Mouse (Mus musculus) neural tube, embryonic 13.5 days (tissue): ENCODE measurements around the gene Gm9821. TPM values are rescaled to one million over a fixed set of nuclear protein-coding genes. Genes with fewer than 3 reads are reported as not detected.

Experiments
- ATAC-seq: fragments of 200-750 bp; cut with Nextera tagmentation; 2 replicates; pipeline ENCODE4 v1.8.0; 2017; ENCODE audit warnings: low read depth, mild to moderate bottlenecking, moderate TSS enrichment, moderate library complexity
- H3K27ac ChIP-seq: fragments of 300-500 bp; sonication (generic); replicated peaks from 2 replicates; pipeline ENCODE4 v1.5.1; 2015; ENCODE audit warnings: moderate library complexity, mild to moderate bottlenecking, inconsistent platforms
- H3K27me3 ChIP-seq: fragments of 300-500 bp; sonication (generic); 2 replicates; pipeline ENCODE4 v1.6.1; 2015; ENCODE audit warnings: mild to moderate bottlenecking, inconsistent platforms
- H3K36me3 ChIP-seq: fragments of 300-500 bp; sonication (generic); 2 replicates; pipeline ENCODE4 v1.6.1; 2015; ENCODE audit warnings: mild to moderate bottlenecking, inconsistent platforms
- H3K4me1 ChIP-seq: fragments of 300-500 bp; sonication (generic); replicated peaks from 2 replicates; pipeline ENCODE4 v1.6.1; 2015; ENCODE audit warnings: inconsistent platforms
- H3K4me2 ChIP-seq: fragments of 300-500 bp; sonication (generic); 2 replicates; pipeline ENCODE4 v1.6.1; 2015; ENCODE audit warnings: inconsistent platforms, mild to moderate bottlenecking, moderate library complexity
- H3K4me3 ChIP-seq: fragments of 300-500 bp; sonication (generic); 2 replicates; pipeline ENCODE4 v1.5.1; 2015; ENCODE audit warnings: mild to moderate bottlenecking, inconsistent platforms
- H3K9ac ChIP-seq: fragments of 300-500 bp; sonication (generic); 2 replicates; pipeline ENCODE4 v1.6.1; 2015; ENCODE audit warnings: moderate library complexity, mild to moderate bottlenecking, inconsistent platforms
- H3K9me3 ChIP-seq: fragments of 300-500 bp; sonication (generic); 2 replicates; pipeline ENCODE4 v1.6.1; 2016; ENCODE audit warnings: inconsistent platforms
- WGBS: fragments of 180-500 bp; shearing (Covaris S2); methylation state at CpG from one replicate; pipeline ENCODE4 v1.1.7; 2015; 5-methylcytosine and 5-hydroxymethylcytosine counted together
- polyA plus RNA-seq: library from polyadenylated mRNA; unstranded; fragments of >200 nt; fragmentation: Nextera tagmentation; extraction: Ambion mirVana; gene quantifications from 2 replicates; pipeline ENCODE4 v1.2.1, GENCODE M21; 2015

The Gm9821 gene
- polyA plus RNA-seq, 1 experiment from 2014 or later = 0.22 TPM

GRCm38 (mm10) chr2:91928534-91929350 is 16.8 kb upstream of the Gm9821 start:
- 71% methylated on average over 23 of the region's 23 CpGs for WGBS

GRCm38 (mm10) chr2:91929455-91929854 is 16.0 kb upstream of the Gm9821 start:
- H3K27ac ChIP-seq = 0 out of 2 replicates have a peak overlapping the region, but pooled peaks have one; percentile 33
- H3K36me3 ChIP-seq = peaks cover 8% of the 10 kb centered on the region; the same call in 1 of the 2 replicates
- no peaks in the 10 kb centered on the region for H3K9me3 ChIP-seq
- peak overlapping the region; percentile 90 for H3K9ac ChIP-seq
- H3K4me1 ChIP-seq = peaks cover 56% of the 10 kb centered on the region
- peaks cover 11% of the 10 kb centered on the region for H3K27me3 ChIP-seq
- H3K4me2 ChIP-seq = peak overlapping the region; percentile 86
- WGBS = 52% methylated on average over 3 of the region's 3 CpGs
- no peak for ATAC-seq
- H3K4me3 ChIP-seq = peak overlapping the region; percentile 67

More at GRCm38 (mm10) chr2:91928534-91929350, 16.8 kb upstream of the Gm9821 start:
- Histone ChIP-seq H3K4me3 (no peak overlapping the region), H3K4me1 (peaks cover 58% of the 10 kb centered on the region), H3K9me3 (no peaks in the 10 kb centered on the region), H3K4me2 (no peak overlapping the region), H3K9ac (no peak overlapping the region), H3K27ac (no peak overlapping the region), H3K27me3 (peaks cover 19% of the 10 kb centered on the region), H3K36me3 (0 out of 2 replicates have a peak, but pooled peaks cover 1% of the 10 kb centered on the region)
- no peak for ATAC-seq

DNA sequence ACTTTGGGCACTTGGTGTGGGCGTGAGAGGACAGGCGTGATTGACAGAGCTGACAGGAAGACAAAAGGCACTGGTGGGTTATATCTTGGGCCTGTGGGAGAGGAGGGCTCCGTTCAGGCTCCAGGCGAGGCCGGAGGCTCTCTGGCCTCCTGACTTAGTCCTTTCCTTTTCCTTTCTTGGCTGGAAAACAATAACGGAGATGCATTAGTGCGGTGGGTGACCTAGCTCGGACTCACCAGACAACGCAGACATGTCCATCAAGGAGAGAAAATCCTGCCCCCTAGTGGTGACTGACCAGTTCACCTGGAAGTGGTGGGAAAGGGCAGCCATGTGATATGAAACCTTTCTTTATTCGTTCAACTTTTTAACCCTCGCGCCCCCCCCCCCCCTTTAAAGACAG is 15.6 kb upstream of the Gm9821 start:
- no peaks in the 10 kb centered on the region for H3K9me3 ChIP-seq
- peaks cover 56% of the 10 kb centered on the region for H3K4me1 ChIP-seq
- ATAC-seq = no peak
- peak overlapping the region; percentile 67 for H3K4me3 ChIP-seq
- peak overlapping the region; percentile 33; the same call in 1 of the 2 replicates for H3K27ac ChIP-seq
- H3K27me3 ChIP-seq = peaks cover 7% of the 10 kb centered on the region
- H3K9ac ChIP-seq = peak overlapping the region; percentile 90
- WGBS = 6% methylated on average over 12 of the region's 12 CpGs
- peak overlapping the region; percentile 86 for H3K4me2 ChIP-seq
- H3K36me3 ChIP-seq = peaks cover 13% of the 10 kb centered on the region; the same call in 1 of the 2 replicates

- no peak; the same call in 1 of the 2 replicates for ATAC-seq
- Histone ChIP-seq H3K9ac (peak overlapping the region; percentile 90), H3K4me3 (peak overlapping the region; percentile 67), H3K27ac (peak overlapping the region; percentile 88), H3K4me2 (peak overlapping the region; percentile 86), H3K27me3 (no peaks in the 10 kb centered on the region; the same call in 1 of the 2 replicates), H3K4me1 (peaks cover 56% of the 10 kb centered on the region), H3K9me3 (no peaks in the 10 kb centered on the region), H3K36me3 (peaks cover 21% of the 10 kb centered on the region)
- WGBS = 4% methylated on average over 23 of the region's 23 CpGs
These were observed 14.7 kb upstream of the Gm9821 start for GRCm38 (mm10) chr2:91930761-91931291.

GRCm38 (mm10) chr2:91931328-91932159 is 14.0 kb upstream of the Gm9821 start:
- ATAC-seq = peak; percentile 76
- under 1% methylated on average over 50 of the region's 50 CpGs for WGBS
- no peaks in the 10 kb centered on the region for H3K27me3 ChIP-seq

DNA sequence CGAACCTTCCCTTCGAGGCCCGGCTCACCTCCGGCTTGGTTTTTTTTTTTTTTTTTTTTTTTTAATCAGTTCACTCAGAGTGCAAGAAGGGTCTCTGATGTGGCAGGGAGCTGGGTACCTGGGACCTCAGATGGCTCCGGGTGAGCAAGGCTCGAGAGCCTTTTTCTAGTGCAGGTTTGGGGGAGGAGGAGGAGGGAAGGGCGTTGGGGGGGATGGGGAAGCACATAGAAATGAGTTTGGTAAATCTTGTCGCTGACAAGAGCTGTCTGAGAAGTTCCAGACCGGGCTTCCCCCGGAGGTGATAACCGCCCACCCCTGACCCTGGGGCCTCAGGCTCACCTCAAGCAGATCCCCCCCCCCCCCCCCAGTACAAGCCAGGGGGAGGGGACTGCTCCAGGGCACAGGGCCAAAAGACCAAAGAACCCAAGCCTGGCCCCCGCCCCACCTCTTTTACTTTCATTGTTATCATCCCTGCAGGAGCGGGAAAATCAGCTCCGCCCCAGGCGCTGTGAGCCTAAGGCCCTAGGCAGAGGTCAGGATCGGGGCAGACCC is 13.3 kb upstream of the Gm9821 start, which contains the start of gene Mdk:
Mdk (minus strand) TSS at position 138 of the 552 bp plus-strand sequence.
- Histone ChIP-seq H3K9me3 (no peaks in the 10 kb centered on the region), H3K4me1 (peaks cover 56% of the 10 kb centered on the region), H3K9ac (peak within 1 kb of the TSS; percentile 90), H3K27me3 (no peaks in the 10 kb centered on the region), H3K36me3 (peaks cover 36% of the 10 kb centered on the region), H3K27ac (peak within 1 kb of the TSS; percentile 88), H3K4me3 (peak within 1 kb of the TSS; percentile 67), H3K4me2 (peak within 1 kb of the TSS; percentile 86)
- ATAC-seq = peak; percentile 3; the same call in 1 of the 2 replicates
- 3% methylated on average over 16 of the region's 16 CpGs for WGBS

More at GRCm38 (mm10) chr2:91931328-91932159, 14.0 kb upstream of the Gm9821 start:
- Histone ChIP-seq H3K4me3 (peak overlapping the region; percentile 67), H3K36me3 (peaks cover 29% of the 10 kb centered on the region), H3K4me1 (peaks cover 56% of the 10 kb centered on the region), H3K9me3 (no peaks in the 10 kb centered on the region), H3K27ac (peak overlapping the region; percentile 88), H3K4me2 (peak overlapping the region; percentile 86), H3K9ac (peak overlapping the region; percentile 90)

- no peak overlapping the region for H3K4me3 ChIP-seq
- peaks cover 42% of the 10 kb centered on the region for H3K36me3 ChIP-seq
- no peaks in the 10 kb centered on the region for H3K9me3 ChIP-seq
- H3K4me2 ChIP-seq = peak overlapping the region; percentile 86
- no peak overlapping the region; the same call in 1 of the 2 replicates for H3K27ac ChIP-seq
- ATAC-seq = no peak
- H3K27me3 ChIP-seq = no peaks in the 10 kb centered on the region
- 12% methylated on average over 6 of the region's 6 CpGs for WGBS
- peak overlapping the region; percentile 90 for H3K9ac ChIP-seq
- H3K4me1 ChIP-seq = peaks cover 53% of the 10 kb centered on the region
These were observed 12.7 kb upstream of the Gm9821 start for GRCm38 (mm10) chr2:91932737-91933350.

DNA sequence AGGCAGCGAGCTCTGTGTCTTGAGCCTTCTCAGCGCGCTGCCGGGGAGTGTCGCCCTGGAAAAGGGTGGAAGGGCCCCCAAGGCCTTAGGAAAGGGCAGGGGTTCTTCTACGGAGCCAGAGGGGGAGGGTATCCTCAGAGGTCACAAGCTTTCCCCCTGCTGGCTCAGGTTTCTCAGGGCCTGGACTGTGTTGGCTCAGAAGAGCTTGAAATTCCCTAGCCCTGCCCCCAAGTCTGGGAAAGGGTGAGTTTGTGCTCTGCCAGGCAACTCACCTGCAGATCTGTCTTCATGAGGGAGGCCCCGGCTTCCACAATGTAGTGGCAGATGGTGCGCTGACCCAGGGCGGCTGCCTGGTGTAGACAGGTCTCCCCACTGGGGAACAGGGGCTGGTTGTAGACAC is 12.0 kb upstream of the Gm9821 start:
- H3K4me3 ChIP-seq = no peak overlapping the region
- H3K9ac ChIP-seq = peak overlapping the region; percentile 90; the same call in 1 of the 2 replicates
- no peak for ATAC-seq
- no peaks in the 10 kb centered on the region for H3K27me3 ChIP-seq
- H3K36me3 ChIP-seq = peaks cover 48% of the 10 kb centered on the region
- no peak overlapping the region for H3K27ac ChIP-seq
- peaks cover 48% of the 10 kb centered on the region for H3K4me1 ChIP-seq
- 28% methylated on average over 9 of the region's 9 CpGs for WGBS
- H3K4me2 ChIP-seq = no peak overlapping the region
- H3K9me3 ChIP-seq = no peaks in the 10 kb centered on the region

GRCm38 (mm10) chr2:91934016-91934415 is 11.5 kb upstream of the Gm9821 start:
- 56% methylated on average over 8 of the region's 8 CpGs for WGBS
- Histone ChIP-seq H3K4me2 (no peak overlapping the region), H3K9me3 (no peaks in the 10 kb centered on the region), H3K27ac (no peak overlapping the region), H3K4me3 (no peak overlapping the region), H3K27me3 (no peaks in the 10 kb centered on the region), H3K36me3 (peaks cover 53% of the 10 kb centered on the region), H3K9ac (no peak overlapping the region), H3K4me1 (peaks cover 45% of the 10 kb centered on the region)
- ATAC-seq = no peak

DNA sequence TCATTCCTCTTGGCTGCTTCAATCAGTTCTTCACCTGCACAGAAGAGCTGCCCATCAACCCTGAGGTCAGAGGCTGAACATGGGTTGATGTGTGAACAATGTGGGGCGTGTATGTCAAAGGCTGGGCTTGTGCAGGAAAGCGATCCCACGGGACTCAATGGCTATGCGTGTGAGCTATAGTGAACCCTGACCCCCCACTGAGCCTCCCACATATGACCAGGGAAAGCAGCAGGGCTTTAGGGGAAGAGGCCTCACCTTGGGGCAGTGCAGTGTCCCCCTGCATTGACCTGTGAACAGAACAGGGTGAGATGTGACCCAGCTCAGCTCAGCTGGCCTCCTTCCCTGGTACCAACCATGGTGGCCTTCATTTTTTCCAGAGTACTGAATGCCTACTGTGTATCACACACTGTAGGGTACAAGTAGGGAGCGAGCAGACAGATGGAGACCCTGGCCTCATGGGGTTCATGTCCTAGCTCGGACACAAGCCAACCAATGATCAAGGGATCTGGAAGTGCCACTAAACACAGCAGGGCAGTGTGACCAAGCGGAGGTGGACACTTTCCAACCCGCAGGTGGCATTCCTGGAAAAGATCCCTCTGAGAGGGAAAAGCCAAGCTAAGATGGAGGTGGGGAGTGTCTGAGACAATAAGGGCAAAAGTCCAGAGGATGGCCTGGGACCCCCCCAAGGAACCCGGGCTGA is 10.5 kb upstream of the Gm9821 start:
- Histone ChIP-seq H3K36me3 (peaks cover 63% of the 10 kb centered on the region), H3K4me3 (no peak overlapping the region), H3K9ac (no peak overlapping the region), H3K9me3 (no peaks in the 10 kb centered on the region), H3K4me2 (no peak overlapping the region), H3K27me3 (no peaks in the 10 kb centered on the region), H3K4me1 (peaks cover 36% of the 10 kb centered on the region), H3K27ac (no peak overlapping the region)
- WGBS = 88% methylated on average over 9 of the region's 9 CpGs
- no peak for ATAC-seq
